Mouse (Mus musculus) lung, adult 2 months (tissue): ENCODE measurements around the gene Mettl7a2.

Source experiments
- CTCF ChIP-seq: fragments of 200-500 bp; IDR thresholded peaks from 2 replicates; pipeline ENCODE4 v1.5.1; 2011; ENCODE audit warnings: mild to moderate bottlenecking, low read length, control low read depth; ENCODE audit not compliant: insufficient read depth
- POLR2A ChIP-seq: fragments of 200-500 bp; IDR thresholded peaks from 2 replicates; pipeline ENCODE4 v1.6.1; 2011; ENCODE audit warnings: low read depth, mild to moderate bottlenecking, control low read depth, low read length, borderline replicate concordance; ENCODE audit errors: extremely low read depth

- no peak for TF ChIP-seq POLR2A
- no peak for TF ChIP-seq CTCF
These were observed 3.5 kb upstream of the Mettl7a2 start for GRCm38 (mm10) chr15:100349496-100349895.
